Mouse (Mus musculus) left cerebral cortex, adult 2 months (tissue): ENCODE data around the gene Spem2. TPM values are rescaled to one million over a fixed set of nuclear protein-coding genes. Genes with fewer than 3 reads are reported as not detected.
"Not testable (repeated sequence)": the region's sequence is repeated elsewhere in the genome, so short reads cannot be mapped to it uniquely, and the experiment has no call there.

Experiments
- DNase-seq, 2 experiments: peaks; one replicate each; pipeline ENCODE4 v3.0.0; 2021 to 2022; ENCODE audit warnings: low spot score in 2 of 2, mixed read lengths in 1 of 2; ENCODE audit errors: extremely low spot score in 1 of 2
- H3K27ac ChIP-seq: fragments of 200-600 bp; 2 replicates; pipeline ENCODE4 v1.8.1; 2022
- H3K4me3 ChIP-seq: fragments of 200-600 bp; 2 replicates; pipeline ENCODE4 v1.8.1; 2022
- CTCF ChIP-seq: fragments of 200-600 bp; IDR thresholded peaks from 2 replicates; pipeline ENCODE4 v1.8.1; 2022; ENCODE audit warnings: antibody characterized with exemption, mild to moderate bottlenecking, moderate library complexity
- intact Hi-C: fragments of 180-260 bp; cut with DNase I; formaldehyde crosslinking; loops from one replicate; pipeline ENCODE4 v1.15.1; 2025
- long read RNA-seq, 2 experiments: library from polyadenylated mRNA; stranded (forward); transcript quantifications; one replicate each; pipeline ENCODE4 v2.0.0; 2021; ENCODE audit warnings: borderline mapping rate in 2 of 2
- total RNA-seq, 2 experiments: library from RNA; stranded (reverse); gene quantifications; 2 replicates each; pipeline ENCODE4 v1.2.3; 2021

The Spem2 gene
- not detected for total RNA-seq
- long read RNA-seq, experiment 1: 0 reads
- long read RNA-seq, experiment 2: 0 reads

- H3K27ac ChIP-seq: no peak within 1 kb of the TSS
- intact Hi-C loops: no loop called here
- no peak for DNase-seq
- no peak within 1 kb of the TSS for H3K4me3 ChIP-seq
- TF ChIP-seq CTCF: no peak
Observed at GRCm38 (mm10) chr11:69818365-69818764, at the start of gene Spem2. Spem2 (minus strand) TSS chr11:69818465.

- no peak overlapping the region for H3K4me3 ChIP-seq
- H3K27ac ChIP-seq: no peak overlapping the region
- intact Hi-C loops: no loop called here
- TF ChIP-seq CTCF: no peak
- no peak for DNase-seq
Observed at GRCm38 (mm10) chr11:69867335-69867734, 49.1 kb upstream of the Spem2 start.

DNA sequence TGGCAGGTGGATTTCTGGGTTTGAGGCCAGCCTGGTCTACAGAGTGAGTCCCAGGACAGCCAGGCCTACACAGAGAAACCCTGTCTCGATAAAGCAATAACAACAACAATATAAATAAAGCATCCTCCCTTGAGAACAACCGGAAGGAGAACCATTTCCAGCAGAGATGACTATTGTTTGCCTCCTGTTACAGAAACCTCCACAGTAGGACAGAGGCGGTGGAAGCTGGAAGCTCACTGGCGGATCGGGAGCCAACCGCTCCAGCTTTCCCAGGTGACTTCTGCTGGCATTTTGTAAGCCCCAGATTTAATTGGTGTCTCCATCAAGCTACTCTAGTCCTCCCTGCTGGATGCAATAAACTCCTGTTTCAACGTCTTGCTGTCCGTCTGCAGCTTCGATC lies 47.3 kb upstream of the Spem2 start:
- no peak for TF ChIP-seq CTCF
- no peak overlapping the region for H3K27ac ChIP-seq
- DNase-seq: no peak
- H3K4me3 ChIP-seq: no peak overlapping the region
- intact Hi-C loops: no loop called here

DNA sequence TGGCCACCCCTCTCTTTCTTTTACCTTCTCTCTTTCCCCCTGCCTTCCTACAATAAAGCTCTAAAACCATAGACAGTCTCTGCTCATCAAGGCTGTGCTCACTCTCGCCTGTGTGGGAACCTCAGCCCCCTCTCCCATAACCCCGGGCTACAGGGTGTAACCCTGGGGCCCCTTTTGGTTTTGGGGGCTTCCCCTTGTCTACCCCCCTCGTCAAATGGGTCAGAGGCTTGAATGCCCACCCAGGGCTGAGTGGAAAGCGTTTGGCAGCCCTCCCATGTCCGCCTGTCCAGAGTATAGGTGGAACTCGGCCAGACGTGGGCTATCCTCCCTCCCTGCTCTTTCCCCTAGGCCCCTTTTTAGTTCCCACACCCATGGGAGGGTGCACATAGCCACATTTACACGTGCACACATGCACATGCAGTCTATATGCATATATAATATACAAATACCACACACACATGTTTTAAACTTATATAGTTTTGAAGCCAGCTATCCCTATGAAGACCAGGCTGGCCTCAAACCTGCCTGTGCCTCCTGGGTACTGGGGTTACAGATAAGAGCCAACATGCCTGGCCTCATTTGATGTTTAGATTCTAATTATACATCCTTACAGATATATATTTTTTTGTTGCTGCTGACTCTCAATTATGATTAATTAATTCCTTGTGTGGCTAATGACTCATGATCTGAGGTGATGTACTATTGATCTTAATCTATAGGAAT lies 46.0 kb upstream of the Spem2 start:
- intact Hi-C loops: loop anchor here (5.0 kb wide), 1 partner anchor 52 kb away; no protein-coding TSS in a partner anchor
- no peak overlapping the region for H3K27ac ChIP-seq
- no peak overlapping the region for H3K4me3 ChIP-seq
- TF ChIP-seq CTCF: no peak
- DNase-seq: no peak

DNA sequence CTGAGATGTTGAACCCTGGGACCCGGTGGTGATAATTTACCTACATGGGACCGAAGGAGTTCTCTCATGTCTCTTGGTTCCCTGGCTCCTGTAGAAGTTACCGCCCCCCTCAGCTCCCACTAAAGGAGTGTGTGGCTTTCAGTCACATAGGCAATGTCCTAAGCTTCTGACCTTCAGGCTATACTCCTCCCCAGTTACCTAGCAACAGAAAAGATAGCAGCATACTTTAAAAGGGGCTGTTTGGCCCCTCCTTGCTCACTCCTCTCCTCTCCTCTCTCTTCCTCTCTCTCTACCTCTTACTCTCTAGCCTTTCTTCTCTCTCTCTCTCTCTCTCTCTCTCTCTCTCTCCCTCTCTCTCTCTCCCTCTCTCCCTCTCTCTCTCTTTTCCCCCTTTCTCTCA lies 45.5 kb upstream of the Spem2 start:
- H3K4me3 ChIP-seq, H3K27ac ChIP-seq, DNase-seq: not testable (repeated sequence)
- intact Hi-C loops: loop anchor here (5.0 kb wide), 1 partner anchor 51 kb away; no protein-coding TSS in a partner anchor

- TF ChIP-seq CTCF: no peak
- Histone ChIP-seq H3K4me3 (no peak within 1 kb of the TSS), H3K27ac (no peak within 1 kb of the TSS)
- intact Hi-C loops: no loop called here
- DNase-seq: no peak
Observed at GRCm38 (mm10) chr11:69858113-69858998, 40.1 kb upstream of the Spem2 start, which contains the start of gene Tnk1. Tnk1 (minus strand) TSS chr11:69858730.

DNA sequence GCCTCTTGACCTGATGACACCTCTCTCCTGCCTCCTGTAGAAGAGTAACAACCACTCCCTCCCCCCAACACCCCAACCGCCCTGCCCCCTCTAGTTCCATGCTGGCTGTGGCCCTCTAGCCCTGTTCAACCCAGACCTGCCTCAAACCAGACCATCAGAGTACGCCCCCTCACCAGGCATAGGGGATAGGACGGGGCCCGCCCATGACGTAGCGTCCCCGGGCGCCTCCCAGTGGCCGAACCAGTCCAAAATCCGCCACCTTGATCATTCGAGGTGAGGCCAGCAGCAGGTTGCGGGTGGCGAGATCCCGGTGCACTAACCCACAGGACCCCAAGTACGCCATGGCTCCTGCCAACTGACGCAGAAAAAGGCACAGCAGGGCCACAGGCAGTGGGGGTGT lies 37.1 kb upstream of the Spem2 start:
- no peak overlapping the region for H3K4me3 ChIP-seq
- intact Hi-C loops: no loop called here
- H3K27ac ChIP-seq: no peak overlapping the region
- no peak for DNase-seq
- peak; percentile 46 for TF ChIP-seq CTCF

- TF ChIP-seq CTCF: no peak
- intact Hi-C loops: no loop called here
- Histone ChIP-seq H3K27ac (no peak overlapping the region), H3K4me3 (no peak overlapping the region)
- no peak for DNase-seq
Observed at GRCm38 (mm10) chr11:69854680-69855079, 36.4 kb upstream of the Spem2 start.

GRCm38 (mm10) chr11:69853994-69854393 lies 35.7 kb upstream of the Spem2 start:
- Histone ChIP-seq H3K4me3 (no peak overlapping the region), H3K27ac (no peak overlapping the region)
- intact Hi-C loops: no loop called here
- no peak for TF ChIP-seq CTCF
- no peak for DNase-seq

- no peak for DNase-seq
- H3K27ac ChIP-seq: no peak overlapping the region
- TF ChIP-seq CTCF: no peak
- intact Hi-C loops: no loop called here
- no peak overlapping the region for H3K4me3 ChIP-seq
Observed at GRCm38 (mm10) chr11:69850754-69851153, 32.5 kb upstream of the Spem2 start.

GRCm38 (mm10) chr11:69849884-69850283 lies 31.6 kb upstream of the Spem2 start:
- no peak for TF ChIP-seq CTCF
- Histone ChIP-seq H3K27ac (no peak overlapping the region), H3K4me3 (no peak overlapping the region)
- no peak for DNase-seq
- intact Hi-C loops: no loop called here

GRCm38 (mm10) chr11:69849128-69849527 lies 30.9 kb upstream of the Spem2 start:
- H3K4me3 ChIP-seq: no peak overlapping the region
- no peak for TF ChIP-seq CTCF
- intact Hi-C loops: no loop called here

More at GRCm38 (mm10) chr11:69849128-69849527, 30.9 kb upstream of the Spem2 start:
- H3K27ac ChIP-seq: no peak overlapping the region
- DNase-seq: no peak
